8 mouse cellular contexts compared by ENCODE assay signal in genomic region chr5:51553251-51553650, GRCm38 (mm10). TPM values are rescaled to one million over a fixed set of nuclear protein-coding genes. Genes with fewer than 3 reads are reported as not detected.
DNase-seq lines count a peak whose midpoint lies in the region; ATAC-seq and TF ChIP-seq lines count a peak whose summit lies in the region.

No protein-coding gene starts in this region.

- no peaks in the 10 kb centered on the region for H3K27me3 ChIP-seq in heart, adult 2 months (ENCODE audit: control insufficient read depth, insufficient read depth, low read length)
- H3K27me3 ChIP-seq in forebrain, embryonic 16.5 days (replicated peaks; ENCODE audit: control insufficient read depth, insufficient read depth, low read length) = no peaks in the 10 kb centered on the region
- H3K27me3 ChIP-seq in liver, embryonic 16.5 days (ENCODE audit: control insufficient read depth, insufficient read depth, low read depth, low read length) = no peaks in the 10 kb centered on the region

- peaks cover 3% of the 10 kb centered on the region for H3K36me3 ChIP-seq in heart, adult 2 months (ENCODE audit: control insufficient read depth, insufficient read depth, low read length)
- no peaks in the 10 kb centered on the region for H3K36me3 ChIP-seq in forebrain, embryonic 16.5 days (ENCODE audit: control insufficient read depth, insufficient read depth)
- H3K36me3 ChIP-seq in liver, embryonic 16.5 days (ENCODE audit: control insufficient read depth, insufficient read depth) = no peaks in the 10 kb centered on the region

- peaks cover 4% of the 10 kb centered on the region for H3K4me1 ChIP-seq in heart, adult 2 months (ENCODE audit: control insufficient read depth, insufficient read depth, low read length)
- H3K4me1 ChIP-seq in forebrain, embryonic 16.5 days (replicated peaks; ENCODE audit: control insufficient read depth, insufficient read depth, low read length) = peaks cover 16% of the 10 kb centered on the region
- H3K4me1 ChIP-seq in liver, embryonic 16.5 days (ENCODE audit: control insufficient read depth, low read depth, low read length) = no peaks in the 10 kb centered on the region

- H3K9me3 ChIP-seq in forebrain, embryonic 16.5 days (ENCODE audit: control insufficient read depth, low read length) = no peaks in the 10 kb centered on the region
- no peaks in the 10 kb centered on the region for H3K9me3 ChIP-seq in liver, embryonic 16.5 days (replicated peaks; ENCODE audit: control insufficient read depth, low read length)

- H3K4me3 ChIP-seq in heart, adult 2 months = peak overlapping the region; percentile 79
- peak overlapping the region; percentile 50 for H3K4me3 ChIP-seq in forebrain, embryonic 16.5 days (replicated peaks; ENCODE audit: low read length)
- peak overlapping the region; percentile 54 for H3K4me3 ChIP-seq in liver, embryonic 16.5 days (ENCODE audit: low read depth, low read length)

- TF ChIP-seq CTCF in heart, adult 2 months (IDR thresholded peaks at IDR 0.05) = no peak

- no peak; the same call in 1 of the 2 replicates for ATAC-seq in forebrain, embryonic 16.5 days
- no peak for ATAC-seq in liver, embryonic 16.5 days (ENCODE audit: low read depth)

- no peaks in the 10 kb centered on the region for H3K79me2 ChIP-seq in heart, adult 2 months (replicated peaks; ENCODE audit: control insufficient read depth, insufficient read depth, low read length)

- intact Hi-C loops in heart, adult 2 months (cut with DNase I) = loop anchor here (5.0 kb wide), 1 partner anchor 39 kb away; no protein-coding TSS in a partner anchor
- intact Hi-C loops in heart, postnatal 10 days (cut with DNase I) = loop anchor here (5.0 kb wide), 1 partner anchor 39 kb away; no protein-coding TSS in a partner anchor
- intact Hi-C loops in gastrocnemius, postnatal 36 days (cut with DNase I) = no loop called here

- H3K27ac ChIP-seq in heart, adult 2 months = peak overlapping the region; percentile 86
- no peak overlapping the region; the same call in none of the 2 replicates for H3K27ac ChIP-seq in forebrain, embryonic 16.5 days (ENCODE audit: low read length)
- H3K27ac ChIP-seq in liver, embryonic 16.5 days (ENCODE audit: low read length) = peak overlapping the region; percentile 58

- peak overlapping the region; percentile 87 for H3K9ac ChIP-seq in heart, adult 2 months (ENCODE audit: low read depth, low read length)
- H3K9ac ChIP-seq in forebrain, embryonic 16.5 days (replicated peaks; ENCODE audit: low read depth, low read length) = peak overlapping the region; percentile 10
- H3K9ac ChIP-seq in liver, embryonic 16.5 days (ENCODE audit: low read depth, low read length) = no peak overlapping the region

- peak overlapping the region; percentile 68 for H3K4me2 ChIP-seq in forebrain, embryonic 16.5 days (ENCODE audit: low read length)
- H3K4me2 ChIP-seq in liver, embryonic 16.5 days (ENCODE audit: low read depth, low read length) = peak overlapping the region; percentile 42

- DNase-seq in heart, adult 2 months = no peak
- no peak for DNase-seq in heart, postnatal 10 days
- peak; percentile 16 for DNase-seq in 3134 (ENCODE audit: extremely low read depth, insufficient read length, low spot score)
- no peak for DNase-seq in frontal cortex, postnatal 25 days (ENCODE audit: low spot score in 2 of 2)
- DNase-seq in cerebellum, adult 11 months = no peak
- no peak for DNase-seq in gastrocnemius, postnatal 36 days

- WGBS in heart, adult 2 months = 6% methylated on average over 5 of the region's 5 CpGs
- under 1% methylated on average over 5 of the region's 5 CpGs for WGBS in forebrain, embryonic 16.5 days
- 10% methylated on average over 5 of the region's 5 CpGs for WGBS in liver, embryonic 16.5 days (ENCODE audit: insufficient replicate concordance)

- no peak for TF ChIP-seq EP300 in heart, adult 2 months (IDR thresholded peaks at IDR 0.05; ENCODE audit: insufficient read depth, low read depth, low read length)

- TF ChIP-seq POLR2A in heart, adult 2 months (IDR thresholded peaks at IDR 0.05; ENCODE audit: insufficient read depth, low read depth, low read length) = no peak

RNA-seq across cellular contexts. Expression of gene Ppargc1a, which starts 14.3 kb away (rescaled TPM):
- total RNA-seq in heart, adult 2 months (2021) = 100 to 1,000 TPM; 129 to 146 TPM
- 27.9 and 46.5 TPM in 2 replicates for polyA plus RNA-seq in heart, adult 2 months (2012; rRNA removed)
- 100 to 1,000 TPM; 113 to 220 TPM for total RNA-seq in heart, postnatal 10 days (2021)
- 7.7 and 9.1 TPM in 2 replicates for polyA plus RNA-seq in forebrain, embryonic 16.5 days (2015; fragmentation: Nextera tagmentation; extraction: Ambion mirVana)
- 3.5 and 4.3 TPM in 2 replicates for polyA plus RNA-seq in liver, embryonic 16.5 days (2015; fragmentation: Nextera tagmentation; extraction: Ambion mirVana)
- 10 to 100 TPM; 32.1 to 59.9 TPM for total RNA-seq in gastrocnemius, postnatal 36 days (2021)
